Mouse (Mus musculus) limb, embryonic 10.5 days (tissue): Measurements from ENCODE around the gene St3gal3. TPM values are rescaled to one million over a fixed set of nuclear protein-coding genes. Genes with fewer than 3 reads are reported as not detected.

Experiments
- DNase-seq: peaks from one replicate; pipeline ENCODE4 v3.0.0-alpha.2; 2017; ENCODE audit warnings: low spot score
- H3K27ac ChIP-seq: fragments of 300-500 bp; sonication (generic); 2 replicates; pipeline ENCODE4 v1.5.1; 2016; ENCODE audit warnings: mild to moderate bottlenecking
- H3K27me3 ChIP-seq: fragments of 300-500 bp; sonication (generic); 2 replicates; pipeline ENCODE4 v1.6.1; 2016; ENCODE audit warnings: low read depth, mild to moderate bottlenecking; ENCODE audit not compliant: poor library complexity, severe bottlenecking
- H3K36me3 ChIP-seq: fragments of 300-500 bp; sonication (generic); 2 replicates; pipeline ENCODE4 v1.6.1; 2016; ENCODE audit warnings: mild to moderate bottlenecking, moderate library complexity
- H3K4me1 ChIP-seq: fragments of 300-500 bp; sonication (generic); 2 replicates; pipeline ENCODE4 v1.6.1; 2016
- H3K4me3 ChIP-seq: fragments of 300-500 bp; sonication (generic); 2 replicates; pipeline ENCODE4 v1.5.1; 2016; ENCODE audit warnings: mild to moderate bottlenecking, moderate library complexity
- H3K9me3 ChIP-seq: fragments of 300-500 bp; sonication (generic); replicated peaks from 2 replicates; pipeline ENCODE4 v1.6.1; 2016; ENCODE audit warnings: mild to moderate bottlenecking
- WGBS: fragments of 180-500 bp; shearing (Covaris S2); methylation state at CpG from one replicate; pipeline ENCODE4 v1.1.7; 2016; 5-methylcytosine and 5-hydroxymethylcytosine counted together
- polyA plus RNA-seq: library from polyadenylated mRNA; unstranded; fragments of >200 nt; fragmentation: Nextera tagmentation; extraction: Ambion mirVana; gene quantifications from 2 replicates; pipeline ENCODE4 v1.2.1, GENCODE M21; 2016

Gene St3gal3
- polyA plus RNA-seq, 1 experiment from 2014 or later = 7.2 TPM

- Histone ChIP-seq H3K4me3 (no peak overlapping the region), H3K36me3 (peaks cover 16% of the 10 kb centered on the region), H3K4me1 (peaks cover 28% of the 10 kb centered on the region), H3K27me3 (no peaks in the 10 kb centered on the region), H3K9me3 (no peaks in the 10 kb centered on the region), H3K27ac (no peak overlapping the region)
- 91% methylated on average over 5 of the region's 5 CpGs for WGBS
- no peak for DNase-seq
These were observed 3.4 kb downstream of the St3gal3 start for GRCm38 (mm10) chr4:118131329-118131728.

GRCm38 (mm10) chr4:118123030-118123704 lies 11.5 kb downstream of the St3gal3 start:
- Histone ChIP-seq H3K36me3 (peaks cover 14% of the 10 kb centered on the region), H3K4me3 (no peak overlapping the region), H3K27ac (0 out of 2 replicates have a peak overlapping the region, but pooled peaks have one; percentile 8), H3K9me3 (no peaks in the 10 kb centered on the region), H3K27me3 (no peaks in the 10 kb centered on the region), H3K4me1 (0 out of 2 replicates have a peak, but pooled peaks cover 6% of the 10 kb centered on the region)
- 79% methylated on average over 14 of the region's 14 CpGs for WGBS
- DNase-seq = no peak

GRCm38 (mm10) chr4:118122078-118122477 lies 12.6 kb downstream of the St3gal3 start:
- DNase-seq = no peak

GRCm38 (mm10) chr4:118117565-118117964 lies 17.1 kb downstream of the St3gal3 start:
- DNase-seq = no peak
- Histone ChIP-seq H3K9me3 (no peaks in the 10 kb centered on the region), H3K27me3 (no peaks in the 10 kb centered on the region), H3K4me3 (no peak overlapping the region), H3K27ac (no peak overlapping the region), H3K4me1 (no peaks in the 10 kb centered on the region), H3K36me3 (peaks cover 27% of the 10 kb centered on the region)
- WGBS = 94% methylated on average over 10 of the region's 10 CpGs

More at GRCm38 (mm10) chr4:118122078-118122477, 12.6 kb downstream of the St3gal3 start:
- H3K27me3 ChIP-seq = no peaks in the 10 kb centered on the region
- peaks cover 23% of the 10 kb centered on the region for H3K36me3 ChIP-seq
- 0 out of 2 replicates have a peak, but pooled peaks cover 6% of the 10 kb centered on the region for H3K4me1 ChIP-seq
- 89% methylated on average over 10 of the region's 10 CpGs for whole genome bisulfite sequencing
- H3K27ac ChIP-seq = no peak overlapping the region
- no peaks in the 10 kb centered on the region for H3K9me3 ChIP-seq
- no peak overlapping the region for H3K4me3 ChIP-seq

DNA sequence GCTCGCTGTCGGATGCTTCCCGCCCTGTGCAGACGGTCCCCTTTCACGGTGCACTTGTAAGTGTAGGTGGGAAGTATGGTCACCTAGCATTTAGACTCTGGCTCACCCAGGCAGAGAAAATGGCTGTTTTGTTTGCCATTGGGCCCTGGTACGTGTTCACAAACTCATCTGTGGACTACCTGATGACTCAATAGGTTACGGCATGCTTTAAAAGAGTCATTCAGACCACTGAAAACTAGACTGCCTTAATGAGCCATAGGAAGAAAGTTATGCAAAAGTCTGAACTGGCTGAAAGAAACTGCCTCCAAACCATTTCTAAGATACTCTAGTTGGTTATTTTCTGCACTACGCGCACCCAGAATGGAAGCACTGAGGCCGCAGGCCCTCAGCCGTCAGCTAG lies 18.6 kb downstream of the St3gal3 start:
- Histone ChIP-seq H3K4me1 (no peaks in the 10 kb centered on the region), H3K27ac (no peak overlapping the region), H3K27me3 (no peaks in the 10 kb centered on the region), H3K4me3 (no peak overlapping the region), H3K36me3 (peaks cover 33% of the 10 kb centered on the region), H3K9me3 (no peaks in the 10 kb centered on the region)
- WGBS = 91% methylated on average over 11 of the region's 11 CpGs
- DNase-seq = no peak

- Histone ChIP-seq H3K4me1 (no peaks in the 10 kb centered on the region), H3K4me3 (no peak overlapping the region), H3K9me3 (no peaks in the 10 kb centered on the region), H3K27me3 (no peaks in the 10 kb centered on the region), H3K27ac (no peak overlapping the region), H3K36me3 (peaks cover 32% of the 10 kb centered on the region)
- no peak for DNase-seq
- WGBS = 90% methylated on average over 7 of the region's 7 CpGs
These were observed 19.6 kb downstream of the St3gal3 start for GRCm38 (mm10) chr4:118115132-118115531.

DNA sequence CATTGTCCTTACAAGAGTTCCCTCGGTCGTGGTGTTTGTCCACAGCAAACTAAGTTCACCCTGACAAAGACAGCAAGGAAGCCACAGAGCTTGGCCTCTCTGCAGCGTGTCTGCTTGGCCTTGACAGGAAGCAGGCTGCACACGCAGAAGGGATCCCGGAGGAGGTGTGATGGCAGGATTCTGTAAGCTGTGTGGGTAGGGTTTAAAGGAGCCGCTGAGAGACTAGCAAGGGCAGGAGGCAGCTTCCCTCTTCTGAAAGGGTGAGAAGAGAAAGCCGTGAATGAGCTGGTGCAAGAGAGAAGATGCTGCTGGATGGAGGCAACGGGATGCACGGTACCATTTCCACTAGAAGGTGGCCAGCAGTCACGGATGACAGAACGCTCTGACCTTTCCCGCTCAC lies 22.1 kb downstream of the St3gal3 start:
- Histone ChIP-seq H3K36me3 (peaks cover 19% of the 10 kb centered on the region), H3K27me3 (no peaks in the 10 kb centered on the region), H3K4me1 (peaks cover 7% of the 10 kb centered on the region; the same call in 1 of the 2 replicates), H3K9me3 (no peaks in the 10 kb centered on the region), H3K4me3 (no peak overlapping the region), H3K27ac (no peak overlapping the region)
- WGBS = 87% methylated on average over 12 of the region's 12 CpGs
- DNase-seq = no peak

- Histone ChIP-seq H3K27me3 (no peaks in the 10 kb centered on the region), H3K27ac (no peak overlapping the region), H3K36me3 (peaks cover 27% of the 10 kb centered on the region), H3K4me3 (no peak overlapping the region), H3K9me3 (no peaks in the 10 kb centered on the region), H3K4me1 (peaks cover 7% of the 10 kb centered on the region; the same call in 1 of the 2 replicates)
- no peak for DNase-seq
- WGBS = 93% methylated on average over 13 of the region's 13 CpGs
These were observed 25.1 kb downstream of the St3gal3 start for GRCm38 (mm10) chr4:118109649-118110048.

GRCm38 (mm10) chr4:118108779-118109178 lies 25.9 kb downstream of the St3gal3 start:
- Histone ChIP-seq H3K36me3 (peaks cover 26% of the 10 kb centered on the region), H3K4me3 (no peak overlapping the region), H3K4me1 (peaks cover 7% of the 10 kb centered on the region; the same call in 1 of the 2 replicates), H3K27ac (no peak overlapping the region), H3K27me3 (no peaks in the 10 kb centered on the region), H3K9me3 (no peaks in the 10 kb centered on the region)
- no peak for DNase-seq
- 69% methylated on average over 7 of the region's 7 CpGs for WGBS

GRCm38 (mm10) chr4:118105256-118106053 lies 29.3 kb downstream of the St3gal3 start:
- no peak overlapping the region for H3K27ac ChIP-seq
- peaks cover 7% of the 10 kb centered on the region; the same call in 1 of the 2 replicates for H3K4me1 ChIP-seq
- 93% methylated on average over 3 of the region's 3 CpGs for WGBS
- no peaks in the 10 kb centered on the region for H3K27me3 ChIP-seq
- no peak overlapping the region for H3K4me3 ChIP-seq
- no peak for DNase-seq
- H3K9me3 ChIP-seq = no peaks in the 10 kb centered on the region
- H3K36me3 ChIP-seq = peaks cover 25% of the 10 kb centered on the region

GRCm38 (mm10) chr4:118103280-118103830 lies 31.4 kb downstream of the St3gal3 start:
- Histone ChIP-seq H3K4me1 (no peaks in the 10 kb centered on the region), H3K36me3 (peaks cover 28% of the 10 kb centered on the region), H3K4me3 (no peak overlapping the region), H3K9me3 (no peaks in the 10 kb centered on the region), H3K27ac (no peak overlapping the region), H3K27me3 (no peaks in the 10 kb centered on the region)
- DNase-seq = no peak
- 88% methylated on average over 8 of the region's 8 CpGs for WGBS

DNA sequence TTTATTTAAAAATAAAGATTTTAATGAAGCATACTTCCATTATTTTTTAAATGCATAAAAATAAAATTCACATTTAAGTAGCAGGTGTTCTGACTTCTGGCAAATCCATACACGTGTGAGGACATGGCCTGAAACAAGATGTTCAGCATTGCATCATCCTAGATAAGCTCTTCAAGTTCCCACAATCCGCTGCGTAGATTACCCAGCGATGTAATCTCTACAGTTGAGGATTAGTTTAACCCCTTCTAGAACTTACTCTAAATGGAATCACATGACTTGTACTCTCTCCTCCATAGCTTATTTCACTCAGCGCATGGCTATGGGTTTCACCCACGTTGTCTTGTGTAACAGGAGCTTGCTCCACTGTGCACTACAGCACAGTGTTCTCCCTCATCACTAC lies 33.2 kb downstream of the St3gal3 start:
- no peak for DNase-seq
- 91% methylated on average over 6 of the region's 6 CpGs for WGBS
- no peaks in the 10 kb centered on the region for H3K4me1 ChIP-seq

More for the DNA sequence above, 33.2 kb downstream of the St3gal3 start:
- H3K9me3 ChIP-seq = no peaks in the 10 kb centered on the region
- H3K4me3 ChIP-seq = no peak overlapping the region
- H3K27me3 ChIP-seq = no peaks in the 10 kb centered on the region
- no peak overlapping the region for H3K27ac ChIP-seq
- H3K36me3 ChIP-seq = peaks cover 12% of the 10 kb centered on the region
